Mouse (Mus musculus): Measurements from ENCODE around the gene Cers5. TPM values are rescaled to one million over a fixed set of nuclear protein-coding genes. Genes with fewer than 3 reads are reported as not detected.

Gene Cers5
- polyA plus RNA-seq, 1 experiment from 2014 or later = 78.0 TPM

DNA sequence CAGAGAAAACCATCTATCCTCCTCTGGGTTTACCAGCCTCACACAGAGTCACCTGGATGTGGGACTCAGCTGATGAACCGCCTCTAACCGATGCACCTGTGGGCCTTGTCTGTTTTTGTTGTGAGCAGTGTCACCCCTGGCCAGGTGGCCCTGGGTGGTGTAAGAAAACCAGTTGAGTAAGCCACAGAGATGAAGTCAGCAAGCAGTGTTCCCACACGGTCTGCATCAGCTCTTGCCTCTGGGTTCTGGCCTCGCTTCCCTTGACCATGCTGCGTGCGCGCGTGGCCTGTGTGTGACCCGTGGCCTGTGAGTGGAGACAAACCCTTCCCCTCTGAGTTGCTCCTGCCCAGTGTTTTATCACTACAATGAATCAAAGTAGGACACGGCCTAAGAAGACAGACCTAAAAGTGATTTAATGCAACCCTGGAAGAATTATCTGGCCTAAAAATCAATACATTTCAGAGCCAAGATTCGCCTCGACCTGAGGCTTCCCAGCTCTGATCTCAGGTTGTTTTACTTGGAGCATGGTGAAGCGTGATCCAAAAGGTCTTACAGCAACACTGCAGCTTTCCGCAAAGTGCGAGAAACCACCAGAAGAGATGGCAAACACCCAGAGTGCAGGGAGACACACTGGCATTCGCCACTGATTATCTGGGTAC is 6.1 kb upstream of the Cers5 start:
- peaks cover 36% of the 10 kb centered on the region for H3K36me3 ChIP-seq
- ATAC-seq (ENCODE audit: borderline replicate concordance, extremely low read depth, low FRiP score, low TSS enrichment) = no peak

GRCm38 (mm10) chr15:99778148-99778547 is 5.5 kb upstream of the Cers5 start:
- Histone ChIP-seq H3K4me2 (no peak overlapping the region), H3K36me3 (peaks cover 31% of the 10 kb centered on the region), H3K27me3 (no peaks in the 10 kb centered on the region), H3K27ac (no peak overlapping the region), H3K4me1 (no peaks in the 10 kb centered on the region), H3K9ac (no peak overlapping the region), H3K9me3 (no peaks in the 10 kb centered on the region), H3K4me3 (no peak overlapping the region)
- no peak for ATAC-seq (ENCODE audit: borderline replicate concordance, extremely low read depth, low FRiP score, low TSS enrichment)
- WGBS = 27% methylated on average over 7 of the region's 7 CpGs

More for the DNA sequence above, 6.1 kb upstream of the Cers5 start:
- no peak overlapping the region for H3K27ac ChIP-seq
- H3K4me1 ChIP-seq = no peaks in the 10 kb centered on the region
- H3K9me3 ChIP-seq = no peaks in the 10 kb centered on the region
- no peak overlapping the region for H3K4me3 ChIP-seq
- H3K9ac ChIP-seq = no peak overlapping the region
- H3K4me2 ChIP-seq = no peak overlapping the region
- 88% methylated on average over 16 of the region's 16 CpGs for WGBS
- H3K27me3 ChIP-seq = no peaks in the 10 kb centered on the region

DNA sequence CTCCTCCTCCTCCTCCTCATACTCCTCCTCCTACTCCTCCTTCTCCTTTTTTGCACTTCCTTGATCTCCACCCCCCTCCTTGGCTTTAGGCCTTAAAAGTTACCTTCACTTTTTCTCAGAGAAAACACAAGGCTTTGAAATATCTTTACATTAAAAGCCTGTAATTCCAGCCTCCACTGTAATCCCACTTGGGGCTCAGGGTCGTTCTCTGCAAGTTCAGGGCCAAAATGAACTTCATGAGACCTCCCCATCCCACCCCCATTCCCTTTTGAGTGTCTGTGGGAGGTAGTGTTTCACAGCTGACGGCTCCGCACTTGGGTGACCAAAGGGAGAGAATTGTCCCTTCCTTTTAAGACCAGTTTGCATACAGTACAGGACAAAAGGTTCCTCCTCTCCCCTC is 240 bp upstream of the Cers5 start:
- peak overlapping the region; percentile 91; the same call in 1 of the 2 replicates for H3K27ac ChIP-seq
- no peaks in the 10 kb centered on the region for H3K27me3 ChIP-seq
- WGBS = 19% methylated on average over 3 of the region's 3 CpGs
- peak overlapping the region; percentile 79; the same call in 1 of the 2 replicates for H3K4me2 ChIP-seq
- ATAC-seq (ENCODE audit: borderline replicate concordance, extremely low read depth, low FRiP score, low TSS enrichment) = no peak
- 0 out of 2 replicates have a peak, but pooled peaks cover 10% of the 10 kb centered on the region for H3K4me1 ChIP-seq
- no peak overlapping the region for H3K9ac ChIP-seq
- no peaks in the 10 kb centered on the region for H3K36me3 ChIP-seq
- no peaks in the 10 kb centered on the region for H3K9me3 ChIP-seq
- no peak overlapping the region for H3K4me3 ChIP-seq

- peak overlapping the region; percentile 61 for H3K4me3 ChIP-seq
- H3K27me3 ChIP-seq = no peaks in the 10 kb centered on the region
- H3K9ac ChIP-seq = peak overlapping the region; percentile 82
- peak overlapping the region; percentile 91 for H3K27ac ChIP-seq
- no peaks in the 10 kb centered on the region for H3K9me3 ChIP-seq
- no peaks in the 10 kb centered on the region for H3K36me3 ChIP-seq
- peak overlapping the region; percentile 79 for H3K4me2 ChIP-seq
- WGBS = 0% methylated on average over 38 of the region's 41 CpGs
- H3K4me1 ChIP-seq = 0 out of 2 replicates have a peak, but pooled peaks cover 10% of the 10 kb centered on the region
- peak; percentile 98 for ATAC-seq (ENCODE audit: borderline replicate concordance, extremely low read depth, low FRiP score, low TSS enrichment)
Observed at GRCm38 (mm10) chr15:99772277-99772880, 306 bp downstream of the Cers5 start.

- peak overlapping the region; percentile 79 for H3K4me2 ChIP-seq
- H3K9ac ChIP-seq = peak overlapping the region; percentile 82
- H3K27ac ChIP-seq = peak overlapping the region; percentile 91
- ATAC-seq (ENCODE audit: borderline replicate concordance, extremely low read depth, low FRiP score, low TSS enrichment) = peak; percentile 76
- no peaks in the 10 kb centered on the region for H3K27me3 ChIP-seq
- no peaks in the 10 kb centered on the region for H3K9me3 ChIP-seq
- H3K36me3 ChIP-seq = no peaks in the 10 kb centered on the region
- H3K4me3 ChIP-seq = peak overlapping the region; percentile 61
- WGBS = 2% methylated on average over 58 of the region's 59 CpGs
- H3K4me1 ChIP-seq = 0 out of 2 replicates have a peak, but pooled peaks cover 10% of the 10 kb centered on the region
Observed at GRCm38 (mm10) chr15:99771601-99772276, 946 bp downstream of the Cers5 start.

DNA sequence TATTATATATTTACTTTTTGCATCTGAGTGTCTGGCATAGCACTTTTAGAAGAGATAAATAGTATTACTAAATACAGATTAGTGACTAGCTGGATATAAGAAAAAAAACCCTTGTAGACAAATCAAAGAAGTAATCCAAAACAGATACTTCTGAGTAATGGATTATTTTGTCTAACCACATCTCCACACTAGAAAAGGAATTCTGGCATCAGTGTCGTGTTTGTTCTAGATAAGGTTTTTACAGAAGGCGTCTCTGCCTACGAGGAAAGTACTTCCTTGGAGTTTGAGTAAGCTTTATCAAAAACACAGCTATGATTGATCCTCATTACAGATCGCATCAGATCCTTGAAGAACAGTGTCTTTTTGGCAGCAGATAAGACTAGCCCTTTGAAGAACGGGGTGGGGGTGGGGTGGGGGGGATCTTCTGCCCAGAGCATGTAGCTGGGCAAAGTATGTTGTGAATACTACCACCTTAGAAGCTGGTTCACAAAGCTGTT is 1.6 kb downstream of the Cers5 start:
- Histone ChIP-seq H3K36me3 (no peaks in the 10 kb centered on the region), H3K4me1 (0 out of 2 replicates have a peak, but pooled peaks cover 10% of the 10 kb centered on the region), H3K27ac (peak overlapping the region; percentile 91), H3K4me3 (peak overlapping the region; percentile 61), H3K4me2 (peak overlapping the region; percentile 79), H3K27me3 (no peaks in the 10 kb centered on the region), H3K9ac (peak overlapping the region; percentile 82), H3K9me3 (no peaks in the 10 kb centered on the region)
- 4% methylated on average over 5 of the region's 5 CpGs for WGBS
- no peak for ATAC-seq (ENCODE audit: borderline replicate concordance, extremely low read depth, low FRiP score, low TSS enrichment)

DNA sequence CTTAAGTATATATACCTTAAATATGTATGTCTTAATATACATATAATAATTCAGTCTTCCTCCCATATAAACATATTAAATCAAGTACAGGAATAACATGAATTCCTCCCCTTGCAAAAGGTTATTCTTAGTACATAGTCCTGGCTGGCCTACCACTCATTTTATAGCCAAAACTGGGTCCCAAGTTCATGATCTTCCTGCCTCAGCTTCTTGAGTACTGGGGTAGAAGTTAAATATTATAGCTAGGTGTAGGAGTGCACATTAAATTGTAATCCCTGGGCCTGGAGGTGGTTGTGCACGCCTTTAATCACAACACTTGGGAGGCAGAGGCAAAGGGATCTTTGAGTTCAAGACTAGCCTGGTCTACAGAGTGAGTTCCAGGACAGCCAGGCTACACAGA is 3.9 kb downstream of the Cers5 start:
- H3K9me3 ChIP-seq = no peaks in the 10 kb centered on the region
- WGBS = 93% methylated on average over 1 of the region's 1 CpGs
- H3K27me3 ChIP-seq = no peaks in the 10 kb centered on the region
- H3K27ac ChIP-seq = no peak overlapping the region
- ATAC-seq (ENCODE audit: borderline replicate concordance, extremely low read depth, low FRiP score, low TSS enrichment) = no peak
- no peaks in the 10 kb centered on the region for H3K36me3 ChIP-seq
- 0 out of 2 replicates have a peak, but pooled peaks cover 10% of the 10 kb centered on the region for H3K4me1 ChIP-seq
- no peak overlapping the region for H3K9ac ChIP-seq
- H3K4me2 ChIP-seq = no peak overlapping the region
- no peak overlapping the region for H3K4me3 ChIP-seq

DNA sequence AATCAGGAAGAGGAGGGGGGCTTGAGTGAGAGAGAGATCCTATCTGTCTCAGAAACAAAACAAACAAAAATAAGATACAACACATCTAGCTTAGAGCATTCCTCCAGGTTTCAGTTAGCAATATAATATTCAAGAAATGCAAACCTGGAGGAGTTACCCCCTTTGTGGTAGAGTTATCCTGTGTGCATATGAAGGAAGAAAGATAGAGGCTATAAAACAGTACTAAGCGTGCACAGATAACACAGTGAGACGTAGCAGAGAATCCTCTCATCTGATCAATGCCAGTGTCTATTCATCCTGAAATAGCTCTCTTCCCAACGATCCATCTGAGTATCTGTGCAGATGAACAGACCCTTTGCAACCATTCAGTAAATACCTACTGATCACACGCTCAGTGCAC is 5.2 kb downstream of the Cers5 start:
- Histone ChIP-seq H3K9me3 (no peaks in the 10 kb centered on the region), H3K36me3 (no peaks in the 10 kb centered on the region), H3K4me2 (no peak overlapping the region), H3K9ac (no peak overlapping the region), H3K4me1 (0 out of 2 replicates have a peak, but pooled peaks cover 10% of the 10 kb centered on the region), H3K27ac (no peak overlapping the region), H3K27me3 (no peaks in the 10 kb centered on the region), H3K4me3 (no peak overlapping the region)
- 91% methylated on average over 4 of the region's 4 CpGs for WGBS
- ATAC-seq (ENCODE audit: borderline replicate concordance, extremely low read depth, low FRiP score, low TSS enrichment) = no peak

- no peak overlapping the region for H3K27ac ChIP-seq
- 52% methylated on average over 3 of the region's 3 CpGs for WGBS
- no peak for ATAC-seq (ENCODE audit: borderline replicate concordance, extremely low read depth, low FRiP score, low TSS enrichment)
- no peaks in the 10 kb centered on the region for H3K27me3 ChIP-seq
- H3K9me3 ChIP-seq = no peaks in the 10 kb centered on the region
- H3K36me3 ChIP-seq = 0 out of 2 replicates have a peak, but pooled peaks cover 1% of the 10 kb centered on the region
- H3K4me3 ChIP-seq = no peak overlapping the region
- H3K4me1 ChIP-seq = no peaks in the 10 kb centered on the region
- no peak overlapping the region for H3K4me2 ChIP-seq
- H3K9ac ChIP-seq = no peak overlapping the region
Observed at GRCm38 (mm10) chr15:99754204-99754603, 18.5 kb downstream of the Cers5 start.

DNA sequence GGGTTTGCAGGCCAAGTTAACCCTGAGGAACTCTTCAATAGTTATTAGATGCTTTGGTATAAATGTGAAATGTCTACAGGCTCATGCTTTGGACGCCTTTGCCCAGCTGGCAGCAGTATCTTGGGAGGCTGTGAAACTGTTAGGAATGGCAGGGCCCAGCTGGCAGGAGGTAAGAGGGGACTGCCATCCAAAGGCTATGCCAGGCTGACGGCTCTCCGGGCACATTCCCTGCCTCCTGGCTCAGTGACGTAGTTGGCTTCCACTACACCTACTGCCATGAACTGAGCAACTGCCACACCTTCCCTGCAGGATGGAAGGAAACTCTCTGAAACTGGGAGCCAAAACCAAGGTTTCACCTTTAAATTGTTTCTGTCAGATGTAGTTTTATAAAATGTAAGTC is 32.5 kb downstream of the Cers5 start:
- no peak overlapping the region for H3K4me2 ChIP-seq
- H3K36me3 ChIP-seq = peaks cover 71% of the 10 kb centered on the region
- WGBS = 89% methylated on average over 4 of the region's 4 CpGs
- H3K4me3 ChIP-seq = no peak overlapping the region
- ATAC-seq (ENCODE audit: borderline replicate concordance, extremely low read depth, low FRiP score, low TSS enrichment) = no peak
- H3K4me1 ChIP-seq = no peaks in the 10 kb centered on the region
- no peaks in the 10 kb centered on the region for H3K9me3 ChIP-seq
- no peaks in the 10 kb centered on the region for H3K27me3 ChIP-seq
- H3K9ac ChIP-seq = no peak overlapping the region
- H3K27ac ChIP-seq = no peak overlapping the region

DNA sequence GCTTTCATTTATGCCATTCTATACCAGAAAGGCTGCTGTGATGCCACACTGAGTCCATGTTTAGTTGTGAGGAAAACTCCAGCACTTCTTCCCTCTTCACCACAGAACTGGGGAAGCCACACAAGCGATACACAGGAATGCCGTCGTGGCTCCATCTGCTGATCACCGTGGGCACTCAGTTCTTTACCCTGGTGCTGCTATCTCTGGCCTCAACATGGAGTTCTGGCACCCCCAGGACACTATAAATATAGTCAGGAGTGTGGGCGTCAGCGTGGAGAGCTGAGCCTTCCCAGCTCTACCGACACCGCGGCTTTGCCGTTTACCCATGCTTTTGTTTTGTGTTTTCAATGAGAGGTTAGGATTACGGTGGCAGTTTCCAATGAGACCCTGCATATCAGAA is 36.0 kb downstream of the Cers5 start:
- Histone ChIP-seq H3K9me3 (no peaks in the 10 kb centered on the region), H3K4me1 (no peaks in the 10 kb centered on the region), H3K36me3 (peaks cover 71% of the 10 kb centered on the region), H3K27ac (no peak overlapping the region), H3K4me2 (no peak overlapping the region), H3K4me3 (no peak overlapping the region), H3K27me3 (no peaks in the 10 kb centered on the region), H3K9ac (no peak overlapping the region)
- WGBS = 88% methylated on average over 11 of the region's 11 CpGs
- no peak for ATAC-seq (ENCODE audit: borderline replicate concordance, extremely low read depth, low FRiP score, low TSS enrichment)

- Histone ChIP-seq H3K36me3 (peaks cover 61% of the 10 kb centered on the region), H3K4me2 (no peak overlapping the region)
- no peak for ATAC-seq (ENCODE audit: borderline replicate concordance, extremely low read depth, low FRiP score, low TSS enrichment)
Observed at GRCm38 (mm10) chr15:99735631-99736030, 37.1 kb downstream of the Cers5 start.

More at GRCm38 (mm10) chr15:99735631-99736030, 37.1 kb downstream of the Cers5 start:
- no peak overlapping the region for H3K4me3 ChIP-seq
- no peaks in the 10 kb centered on the region for H3K4me1 ChIP-seq
- WGBS = 85% methylated on average over 2 of the region's 2 CpGs
- H3K9ac ChIP-seq = no peak overlapping the region
- no peaks in the 10 kb centered on the region for H3K9me3 ChIP-seq
- H3K27ac ChIP-seq = no peak overlapping the region
- no peaks in the 10 kb centered on the region for H3K27me3 ChIP-seq

All from lung, embryonic 15.5 days (tissue).